Mouse (Mus musculus) kidney, embryonic 14.5 days (tissue): Measurements from ENCODE around the gene Ctdnep1. TPM values are rescaled to one million over a fixed set of nuclear protein-coding genes. Genes with fewer than 3 reads are reported as not detected.
A peak's percentile ranks its signal among the peaks of the same experiment; 100 is the strongest.

ENCODE experiments used
- ATAC-seq: fragments of 200-750 bp; cut with Nextera tagmentation; 2 replicates; pipeline ENCODE4 v1.8.0; 2017; ENCODE audit warnings: moderate number of reproducible peaks, mild to moderate bottlenecking, moderate TSS enrichment, moderate library complexity; ENCODE audit not compliant: low FRiP score, low TSS enrichment
- H3K27ac ChIP-seq: fragments of 300-500 bp; sonication (generic); 2 replicates; pipeline ENCODE4 v1.5.1; 2014; ENCODE audit warnings: low read depth, mild to moderate bottlenecking, low read length, moderate library complexity, mixed read lengths
- H3K27me3 ChIP-seq: fragments of 300-500 bp; sonication (generic); 2 replicates; pipeline ENCODE4 v1.6.1; 2014; ENCODE audit warnings: mild to moderate bottlenecking, low read length; ENCODE audit not compliant: control insufficient read depth, insufficient read depth
- H3K36me3 ChIP-seq: fragments of 300-500 bp; sonication (generic); 2 replicates; pipeline ENCODE4 v1.6.1; 2014; ENCODE audit warnings: low read length, mixed read lengths; ENCODE audit not compliant: control insufficient read depth, insufficient read depth
- H3K4me1 ChIP-seq: fragments of 300-500 bp; sonication (generic); 2 replicates; pipeline ENCODE4 v1.6.1; 2014; ENCODE audit warnings: low read length, mixed read lengths; ENCODE audit not compliant: control insufficient read depth, insufficient read depth
- H3K4me2 ChIP-seq: fragments of 300-500 bp; sonication (generic); replicated peaks from 2 replicates; pipeline ENCODE4 v1.6.1; 2014; ENCODE audit warnings: low read depth, mild to moderate bottlenecking, low read length
- H3K4me3 ChIP-seq: fragments of 300-500 bp; sonication (generic); 2 replicates; pipeline ENCODE4 v1.5.1; 2014; ENCODE audit warnings: mild to moderate bottlenecking, low read length
- H3K9ac ChIP-seq: fragments of 300-500 bp; sonication (generic); 2 replicates; pipeline ENCODE4 v1.6.1; 2014; ENCODE audit warnings: low read depth, mild to moderate bottlenecking, low read length, moderate library complexity
- H3K9me3 ChIP-seq: fragments of 300-500 bp; sonication (generic); 2 replicates; pipeline ENCODE4 v1.6.1; 2016; ENCODE audit warnings: low read length; ENCODE audit not compliant: control insufficient read depth
- WGBS: fragments of 180-500 bp; shearing (Covaris S2); extraction: QIAGEN DNeasy Blood & Tissue Kit; methylation state at CpG from one replicate; pipeline ENCODE4 v1.1.7; 2014; 5-methylcytosine and 5-hydroxymethylcytosine counted together
- polyA plus RNA-seq: library from polyadenylated mRNA; unstranded; fragments of >200 nt; fragmentation: Nextera tagmentation; extraction: Ambion mirVana; gene quantifications from 2 replicates; pipeline ENCODE4 v1.2.1, GENCODE M21; 2014

The Ctdnep1 gene
- polyA plus RNA-seq, 1 experiment from 2014 or later = 34.5 TPM

DNA sequence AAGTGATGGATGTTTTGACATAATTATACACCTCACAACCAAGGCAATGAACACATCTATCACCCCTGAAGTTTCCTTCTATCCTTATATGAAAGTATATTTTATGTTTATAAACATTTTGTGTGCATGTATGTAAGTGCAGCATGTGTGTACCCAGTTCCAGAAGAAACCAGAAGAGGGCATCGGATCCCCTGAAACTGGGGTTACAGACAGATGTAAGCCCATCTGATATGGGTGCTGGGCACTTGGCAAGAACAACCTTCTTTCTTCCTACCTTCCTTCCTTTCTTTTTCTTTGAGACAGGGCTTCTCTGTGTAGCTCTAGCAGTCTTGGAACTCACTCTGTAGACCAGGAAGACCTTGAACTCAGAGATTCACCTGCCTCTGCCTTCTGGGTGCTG, 24.7 kb upstream of the Ctdnep1 start:
- no peak for ATAC-seq
- H3K27me3 ChIP-seq = no peaks in the 10 kb centered on the region
- no peaks in the 10 kb centered on the region for H3K36me3 ChIP-seq
- no peaks in the 10 kb centered on the region for H3K9me3 ChIP-seq
- H3K4me2 ChIP-seq = no peak overlapping the region
- no peak overlapping the region for H3K4me3 ChIP-seq
- no peaks in the 10 kb centered on the region for H3K4me1 ChIP-seq
- no peak overlapping the region for H3K27ac ChIP-seq
- H3K9ac ChIP-seq = no peak overlapping the region
- 69% methylated on average over 1 of the region's 1 CpGs for WGBS

DNA sequence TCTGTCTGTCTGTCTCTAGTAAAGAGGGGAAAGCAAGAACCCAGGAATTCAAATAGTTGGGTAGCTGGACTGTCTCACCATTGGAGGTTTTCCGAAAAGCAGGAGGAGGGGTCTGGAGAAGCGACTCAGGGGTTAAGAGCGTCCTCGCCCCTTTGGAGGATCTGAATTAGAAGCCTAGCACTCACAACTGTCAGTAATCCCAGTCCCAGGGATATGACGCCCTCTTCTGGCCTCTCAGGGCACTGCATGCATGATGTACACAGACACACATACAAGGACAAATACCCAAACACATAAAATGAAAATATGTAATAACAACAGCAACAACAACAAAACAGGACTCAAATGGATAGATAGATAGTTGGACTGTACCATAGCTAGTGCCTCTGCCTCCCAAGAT, 20.3 kb upstream of the Ctdnep1 start:
- WGBS = 43% methylated on average over 5 of the region's 5 CpGs
- peaks cover 17% of the 10 kb centered on the region for H3K27me3 ChIP-seq
- no peaks in the 10 kb centered on the region for H3K9me3 ChIP-seq

DNA sequence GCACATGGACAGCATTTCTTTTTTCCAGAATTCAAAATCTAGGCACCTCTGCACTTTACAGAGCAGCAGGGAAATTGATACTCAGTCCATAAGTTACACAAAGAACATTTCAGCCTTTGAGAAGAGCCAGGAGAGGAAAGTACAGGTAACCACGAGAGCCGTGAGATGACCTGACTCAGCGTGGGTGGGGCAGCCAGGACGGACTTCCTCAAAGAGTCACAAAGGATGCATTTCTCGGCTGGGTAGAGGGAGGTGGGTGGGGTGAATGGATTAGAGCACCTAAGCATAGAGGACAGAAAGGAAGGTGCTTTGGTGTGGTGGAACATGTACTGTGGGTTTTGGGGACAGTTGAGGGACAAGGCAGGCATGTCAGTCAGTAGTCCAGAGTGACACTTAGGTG, 19.1 kb upstream of the Ctdnep1 start:
- H3K9me3 ChIP-seq = no peaks in the 10 kb centered on the region
- H3K27me3 ChIP-seq = peaks cover 29% of the 10 kb centered on the region
- H3K4me2 ChIP-seq = no peak overlapping the region
- H3K9ac ChIP-seq = no peak overlapping the region
- 31% methylated on average over 5 of the region's 5 CpGs for WGBS
- no peak overlapping the region for H3K27ac ChIP-seq
- no peak overlapping the region for H3K4me3 ChIP-seq
- ATAC-seq = no peak
- no peaks in the 10 kb centered on the region for H3K36me3 ChIP-seq
- peaks cover 4% of the 10 kb centered on the region; the same call in 1 of the 2 replicates for H3K4me1 ChIP-seq

More for the DNA sequence above, 20.3 kb upstream of the Ctdnep1 start:
- ATAC-seq = no peak
- no peak overlapping the region for H3K27ac ChIP-seq
- H3K9ac ChIP-seq = no peak overlapping the region
- no peaks in the 10 kb centered on the region for H3K4me1 ChIP-seq
- no peak overlapping the region for H3K4me3 ChIP-seq
- H3K4me2 ChIP-seq = no peak overlapping the region
- H3K36me3 ChIP-seq = no peaks in the 10 kb centered on the region

- Histone ChIP-seq H3K9me3 (no peaks in the 10 kb centered on the region), H3K27ac (peak within 1 kb of the TSS; percentile 80), H3K36me3 (peaks cover 17% of the 10 kb centered on the region), H3K27me3 (peaks cover 33% of the 10 kb centered on the region), H3K9ac (peak within 1 kb of the TSS; percentile 67), H3K4me2 (peak within 1 kb of the TSS; percentile 55), H3K4me1 (peaks cover 4% of the 10 kb centered on the region; the same call in 1 of the 2 replicates), H3K4me3 (peak within 1 kb of the TSS; percentile 44)
- ATAC-seq = peak; percentile 41
- 8% methylated on average over 24 of the region's 24 CpGs for WGBS
These were observed 16.2 kb upstream of the Ctdnep1 start, which contains the start of gene Cldn7 for GRCm38 (mm10) chr11:69964650-69965270. TSS of gene Cldn7 (plus strand) at chr11:69964779.

- Histone ChIP-seq H3K4me3 (peak overlapping the region; percentile 44), H3K36me3 (peaks cover 24% of the 10 kb centered on the region), H3K4me1 (peaks cover 4% of the 10 kb centered on the region; the same call in 1 of the 2 replicates), H3K9me3 (no peaks in the 10 kb centered on the region), H3K27me3 (peaks cover 33% of the 10 kb centered on the region), H3K27ac (peak overlapping the region; percentile 80), H3K4me2 (peak overlapping the region; percentile 55), H3K9ac (peak overlapping the region; percentile 67)
- ATAC-seq = peak; percentile 36
- 1% methylated on average over 49 of the region's 49 CpGs for WGBS
These were observed 15.5 kb upstream of the Ctdnep1 start for GRCm38 (mm10) chr11:69965271-69966005.

- H3K9ac ChIP-seq = peak overlapping the region; percentile 67
- peaks cover 27% of the 10 kb centered on the region for H3K36me3 ChIP-seq
- peaks cover 4% of the 10 kb centered on the region; the same call in 1 of the 2 replicates for H3K4me1 ChIP-seq
- peaks cover 33% of the 10 kb centered on the region for H3K27me3 ChIP-seq
- H3K9me3 ChIP-seq = no peaks in the 10 kb centered on the region
- peak overlapping the region; percentile 44 for H3K4me3 ChIP-seq
- under 1% methylated on average over 57 of the region's 59 CpGs for WGBS
- peak; percentile 79 for ATAC-seq
- H3K4me2 ChIP-seq = peak overlapping the region; percentile 55
- peak overlapping the region; percentile 80 for H3K27ac ChIP-seq
These were observed 14.7 kb upstream of the Ctdnep1 start for GRCm38 (mm10) chr11:69966006-69966859.

DNA sequence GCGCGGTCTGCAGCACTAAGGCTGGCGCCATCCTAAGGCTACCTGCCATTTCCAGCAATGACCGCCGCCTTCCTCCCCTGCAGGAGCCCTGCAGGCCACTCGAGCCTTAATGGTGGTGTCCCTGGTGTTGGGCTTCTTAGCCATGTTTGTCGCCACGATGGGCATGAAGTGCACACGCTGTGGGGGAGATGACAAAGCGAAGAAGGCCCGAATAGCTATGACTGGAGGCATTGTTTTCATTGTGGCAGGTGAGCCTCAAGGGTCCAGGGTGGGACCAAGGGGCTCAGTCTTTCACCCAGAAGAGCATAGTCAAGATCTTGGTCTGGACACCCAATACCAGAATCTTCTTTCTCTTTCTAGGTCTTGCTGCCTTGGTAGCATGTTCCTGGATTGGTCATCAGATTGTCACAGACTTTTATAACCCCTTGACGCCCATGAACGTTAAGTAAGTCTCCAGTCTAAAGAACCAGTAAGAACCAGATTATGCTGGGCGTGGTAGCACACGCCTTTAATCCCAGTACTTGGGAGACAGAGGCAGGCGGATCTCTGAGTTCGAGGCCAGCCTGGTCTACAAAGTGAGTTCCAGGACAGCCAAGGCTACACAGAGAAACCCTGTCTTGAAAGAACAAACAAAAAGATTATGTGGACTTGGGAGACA, 14.0 kb upstream of the Ctdnep1 start:
- 34% methylated on average over 17 of the region's 17 CpGs for WGBS
- peaks cover 4% of the 10 kb centered on the region; the same call in 1 of the 2 replicates for H3K4me1 ChIP-seq
- peaks cover 33% of the 10 kb centered on the region for H3K27me3 ChIP-seq
- peak overlapping the region; percentile 44 for H3K4me3 ChIP-seq
- H3K4me2 ChIP-seq = peak overlapping the region; percentile 55
- peak overlapping the region; percentile 80; the same call in 1 of the 2 replicates for H3K27ac ChIP-seq
- peak overlapping the region; percentile 67 for H3K9ac ChIP-seq
- no peak for ATAC-seq
- peaks cover 32% of the 10 kb centered on the region for H3K36me3 ChIP-seq
- no peaks in the 10 kb centered on the region for H3K9me3 ChIP-seq

DNA sequence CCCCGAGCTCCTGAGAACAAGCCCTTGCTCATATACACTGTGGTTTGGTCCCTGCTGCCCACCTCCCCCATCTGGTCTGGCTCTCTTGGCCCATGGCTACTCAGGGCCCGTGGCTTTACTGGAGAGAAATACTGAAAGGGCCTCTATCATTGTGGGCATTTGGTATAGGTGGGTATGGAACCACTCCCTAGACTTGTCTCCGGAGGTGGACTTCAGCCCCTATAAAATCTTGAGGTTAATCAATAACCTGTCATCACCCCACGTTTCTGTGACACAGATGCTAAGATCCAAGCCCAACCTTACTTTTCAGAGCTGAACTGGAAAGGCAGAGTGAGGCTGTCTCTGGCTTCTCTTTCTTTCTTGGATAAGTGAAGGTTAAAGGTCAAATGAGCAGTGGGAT, 12.2 kb upstream of the Ctdnep1 start:
- Histone ChIP-seq H3K4me3 (no peak overlapping the region), H3K27ac (no peak overlapping the region), H3K4me2 (no peak overlapping the region), H3K27me3 (peaks cover 29% of the 10 kb centered on the region), H3K4me1 (peaks cover 4% of the 10 kb centered on the region; the same call in 1 of the 2 replicates), H3K9ac (no peak overlapping the region), H3K9me3 (no peaks in the 10 kb centered on the region), H3K36me3 (peaks cover 46% of the 10 kb centered on the region)
- WGBS = 83% methylated on average over 4 of the region's 4 CpGs
- ATAC-seq = no peak
